Mouse (Mus musculus) c-Kit-positive CD71-negative TER-119-negative erythroid progenitor cells, embryonic 14.5 days (primary cell): ENCODE results near the gene Myo18a.

ENCODE experiments used
- DNase-seq: peaks from one replicate; pipeline ENCODE4 v3.0.0-alpha.2; 2013; ENCODE audit warnings: low read depth

The Myo18a gene

DNA sequence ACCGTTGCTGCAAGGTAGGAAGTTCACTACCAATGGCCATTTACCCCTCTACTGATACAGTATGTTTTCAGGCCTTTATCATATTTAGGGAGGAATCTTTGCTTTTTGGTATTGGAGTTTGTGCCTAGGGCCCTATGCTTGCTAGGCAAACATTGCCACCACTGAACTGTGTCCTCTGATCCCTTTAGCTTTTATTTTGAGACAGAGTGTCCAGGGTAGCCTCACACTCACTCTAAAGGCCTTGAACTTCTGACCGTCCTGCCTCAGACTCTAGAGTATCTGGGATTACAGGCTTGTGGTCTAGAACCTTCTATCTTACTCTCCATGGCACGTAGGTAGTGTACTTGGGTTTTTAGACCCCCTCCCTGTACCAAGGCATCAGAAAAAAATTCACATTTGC lies 137.1 kb downstream of the Myo18a start:
- DNase-seq: no peak

DNA sequence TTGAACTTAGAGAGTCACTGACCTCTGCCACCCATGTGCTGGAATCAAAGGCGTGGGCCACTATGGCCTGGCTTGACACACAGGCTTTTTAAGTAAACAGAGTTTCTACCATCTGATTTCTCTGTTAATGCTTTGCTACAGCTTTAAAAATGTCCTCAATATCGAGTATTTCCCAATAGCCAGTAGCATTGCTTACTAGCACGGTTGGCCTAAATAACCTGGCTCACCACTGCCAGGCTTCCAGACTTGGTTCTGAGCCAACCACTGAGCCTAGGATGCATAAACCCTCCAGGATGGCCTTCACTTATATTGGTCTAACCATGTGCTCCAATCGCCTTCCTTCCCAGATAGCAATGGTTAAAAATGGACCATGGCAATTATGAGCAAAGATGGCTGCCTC lies 137.7 kb downstream of the Myo18a start:
- DNase-seq: no peak

DNA sequence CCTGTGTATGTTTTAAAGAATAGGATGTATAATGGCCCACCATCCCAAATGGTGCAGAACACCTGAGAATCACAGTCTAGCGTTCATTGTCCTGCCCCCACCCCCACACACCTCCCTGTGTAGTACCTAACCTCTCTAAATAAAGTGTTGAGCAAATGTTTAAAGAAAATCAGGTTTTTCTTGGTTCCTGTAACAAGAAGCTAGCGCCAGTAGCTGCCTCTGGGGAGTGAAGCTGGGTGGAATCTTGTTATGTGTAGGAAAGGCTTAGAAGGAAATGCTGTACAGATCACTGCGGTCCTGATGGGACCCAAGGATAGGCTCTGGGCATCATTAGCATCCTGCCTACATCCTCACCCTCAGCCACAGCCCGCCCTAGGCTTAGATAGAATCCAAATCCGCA lies 138.3 kb downstream of the Myo18a start:
- DNase-seq: no peak

DNA sequence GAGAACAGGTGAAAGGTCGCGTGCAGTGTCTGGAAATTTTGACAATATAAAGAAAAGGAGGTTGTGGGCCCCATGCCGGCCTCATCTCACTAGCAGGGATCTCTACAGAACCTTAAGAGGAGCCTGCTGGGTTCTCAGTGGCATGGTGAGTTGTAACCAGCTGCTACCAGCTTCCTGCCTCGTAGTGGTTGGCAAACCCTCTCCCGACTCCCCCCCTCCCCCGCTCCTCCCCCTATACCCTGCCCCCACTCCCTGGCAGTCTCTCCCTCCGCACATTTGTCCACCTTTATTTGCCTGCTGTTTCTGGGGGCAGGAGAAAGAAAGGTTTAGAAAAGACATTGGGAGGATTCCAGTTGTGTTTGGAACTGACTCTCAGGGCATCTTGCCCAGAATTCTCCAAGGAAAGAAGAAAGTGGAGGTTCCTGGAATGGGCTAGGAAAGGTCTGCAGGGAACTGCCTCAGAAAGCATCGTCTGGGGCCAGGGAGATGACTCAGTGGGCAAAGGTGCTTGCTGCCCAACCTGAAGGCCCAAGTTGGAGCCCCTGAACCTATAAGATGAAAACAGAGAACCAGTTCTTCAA lies 138.8 kb downstream of the Myo18a start:
- DNase-seq: no peak

DNA sequence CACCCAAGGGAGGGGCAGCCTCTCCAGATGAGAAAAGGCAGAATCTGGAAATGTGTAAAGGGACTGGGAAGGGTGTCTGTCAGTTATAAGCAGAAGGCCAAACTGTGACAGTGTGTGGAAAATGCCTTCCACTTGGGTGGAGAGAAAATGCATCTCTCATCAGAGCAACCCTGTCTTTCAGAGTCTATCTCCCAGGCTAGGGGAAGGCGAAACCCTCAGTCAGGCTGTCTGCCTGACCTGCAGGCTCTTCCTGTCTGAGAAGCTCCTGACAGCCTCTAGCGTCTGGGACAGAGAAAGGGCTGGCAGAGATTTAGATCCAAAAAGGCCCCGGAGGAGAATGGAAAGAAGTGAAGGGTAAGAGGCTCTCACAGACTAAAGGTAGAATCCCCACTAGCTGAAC lies 140.7 kb downstream of the Myo18a start:
- no peak for DNase-seq

DNA sequence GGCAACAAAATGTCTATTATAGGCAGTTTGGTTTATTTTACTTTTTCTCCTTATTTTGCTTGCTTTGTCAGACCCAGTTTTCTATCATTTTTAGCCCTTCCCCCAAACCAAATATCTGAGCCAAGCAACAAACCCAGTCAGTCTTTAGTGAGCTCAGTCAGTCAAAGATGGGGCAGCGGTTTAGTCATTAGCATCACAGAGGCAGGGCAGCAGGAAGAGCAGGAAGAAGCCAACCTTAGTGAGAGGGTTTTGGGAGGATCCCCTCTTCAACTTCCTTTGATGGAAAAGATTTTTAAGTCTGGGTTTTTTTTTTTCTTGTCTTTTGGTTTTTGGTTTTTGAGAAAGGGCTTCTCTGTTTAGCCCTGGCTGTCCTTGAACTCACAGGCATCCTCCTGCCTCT lies 141.7 kb downstream of the Myo18a start:
- DNase-seq: no peak

DNA sequence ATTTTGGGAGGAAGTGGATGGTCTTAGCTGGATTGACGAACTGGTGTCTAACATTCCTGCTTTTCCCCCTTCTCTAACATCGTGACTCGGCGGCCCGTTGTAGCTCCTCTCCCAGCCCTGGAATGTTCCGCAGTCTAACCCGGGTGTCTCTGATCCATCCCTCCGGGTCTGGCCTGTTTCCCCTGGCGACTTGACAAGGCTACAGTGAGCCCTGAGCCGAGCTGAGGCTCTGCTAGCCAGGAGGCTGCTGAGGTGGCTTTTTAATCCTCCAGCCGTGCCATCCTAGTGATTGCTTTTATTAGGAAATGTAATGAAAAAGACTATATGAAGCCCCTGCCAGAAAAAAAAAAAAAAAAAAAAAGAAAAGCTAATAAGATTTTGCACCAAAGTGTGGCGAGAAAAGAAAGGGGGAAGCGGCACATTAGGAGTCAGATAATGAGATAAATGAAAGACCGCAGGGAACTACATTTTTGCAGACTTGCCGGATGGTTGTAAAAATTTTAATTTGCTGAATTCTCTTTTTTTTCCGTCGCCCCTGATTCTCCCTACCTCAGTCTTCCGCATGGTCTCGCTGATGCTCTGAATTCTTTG lies 143.1 kb downstream of the Myo18a start:
- no peak for DNase-seq

DNA sequence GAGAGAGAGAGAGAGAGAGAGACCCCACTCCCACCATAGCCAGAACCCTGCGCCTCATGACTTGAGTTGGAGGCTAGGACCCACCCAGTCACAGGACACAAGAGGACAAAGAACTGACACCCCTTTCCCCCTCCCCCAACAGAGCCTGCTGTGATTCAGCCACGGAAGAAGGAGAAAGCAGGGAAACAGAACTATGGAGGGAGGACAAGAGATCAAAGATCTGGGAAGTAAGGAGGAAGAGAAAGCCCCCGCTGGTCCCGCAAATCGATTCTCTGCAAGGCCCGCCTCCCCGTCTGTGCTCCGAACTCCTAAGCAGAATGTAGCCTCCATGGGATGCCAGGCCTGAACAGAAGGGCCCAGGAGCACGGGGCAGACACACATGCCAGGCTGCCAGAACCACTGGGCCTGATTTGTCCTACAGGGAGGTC lies 143.7 kb downstream of the Myo18a start:
- DNase-seq: no peak

DNA sequence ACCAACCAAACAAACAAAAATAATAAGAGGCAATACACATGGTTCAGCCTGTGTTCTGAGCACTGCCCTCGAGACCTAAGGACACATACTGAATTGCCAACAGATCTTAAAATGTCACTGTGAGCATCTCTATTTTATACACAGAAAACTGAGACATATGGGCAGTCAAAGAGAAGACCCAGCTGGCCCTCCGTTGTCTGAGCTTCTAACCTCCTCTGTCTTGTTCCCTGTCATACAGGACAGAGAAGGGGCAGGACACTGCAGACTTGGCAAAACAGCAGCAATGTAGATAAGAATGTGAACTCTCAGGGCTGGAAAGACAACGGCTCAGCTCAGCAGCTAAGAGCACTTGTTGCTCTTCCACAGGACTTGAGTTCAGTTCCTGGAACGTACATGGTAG lies 145.4 kb downstream of the Myo18a start:
- no peak for DNase-seq

DNA sequence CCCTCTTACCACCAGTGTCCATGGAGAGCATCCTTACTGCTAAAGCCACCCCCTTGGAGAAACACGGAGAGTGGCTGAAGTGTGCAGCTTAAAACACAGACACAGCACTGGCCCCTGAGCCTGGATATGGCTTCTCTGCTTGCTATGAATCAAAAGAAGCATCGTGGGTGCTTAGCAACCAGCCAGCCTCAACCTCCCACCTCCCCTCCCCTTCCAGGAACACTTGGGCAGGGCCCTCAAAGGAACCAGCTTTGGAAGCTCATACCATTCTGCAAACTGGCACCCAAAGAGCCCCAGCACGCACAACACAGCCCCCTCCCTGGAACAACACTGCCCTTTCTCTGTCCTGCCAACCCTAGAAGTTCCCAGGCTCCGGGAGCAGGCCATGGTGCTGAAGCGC lies 146.3 kb downstream of the Myo18a start:
- DNase-seq: no peak

DNA sequence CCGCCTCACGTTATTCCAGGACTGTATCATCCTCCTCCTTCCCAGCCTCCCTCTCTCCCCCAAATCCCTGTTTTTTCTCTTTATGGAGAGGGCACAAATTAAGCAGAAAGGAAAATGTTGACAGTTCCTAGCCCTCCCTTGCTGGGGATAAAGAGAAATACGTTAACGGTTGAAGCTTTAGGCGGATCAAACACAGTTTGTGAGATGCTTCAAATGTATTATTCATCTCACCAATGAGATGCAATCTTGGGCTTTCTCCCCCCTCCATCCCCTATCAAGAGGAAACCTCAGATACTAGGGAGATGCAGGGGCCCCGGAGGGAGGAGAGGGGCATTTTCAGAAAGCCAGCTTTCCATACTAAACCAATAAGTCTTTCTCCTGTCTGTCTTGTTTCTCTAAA lies 146.7 kb downstream of the Myo18a start:
- no peak for DNase-seq

DNA sequence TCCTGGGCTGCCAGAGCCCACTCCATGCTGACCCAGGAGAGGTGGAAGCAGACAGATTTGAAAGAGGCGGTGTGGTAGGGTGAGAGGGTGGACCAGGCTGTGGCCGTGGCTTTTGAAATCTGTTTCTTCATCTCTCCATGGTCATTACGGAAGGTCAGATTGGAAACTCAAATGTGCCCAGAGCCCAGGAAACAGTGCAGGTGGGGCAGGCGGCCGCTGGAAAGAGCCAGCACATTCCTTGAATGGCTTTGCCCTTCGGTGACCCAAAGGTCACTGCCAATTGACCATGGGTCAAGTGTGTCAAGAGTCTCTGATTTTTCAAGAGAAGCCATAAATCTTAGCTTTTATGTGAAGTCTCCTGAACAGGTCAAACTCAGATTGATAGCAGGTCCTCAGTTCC lies 150.5 kb downstream of the Myo18a start:
- no peak for DNase-seq

DNA sequence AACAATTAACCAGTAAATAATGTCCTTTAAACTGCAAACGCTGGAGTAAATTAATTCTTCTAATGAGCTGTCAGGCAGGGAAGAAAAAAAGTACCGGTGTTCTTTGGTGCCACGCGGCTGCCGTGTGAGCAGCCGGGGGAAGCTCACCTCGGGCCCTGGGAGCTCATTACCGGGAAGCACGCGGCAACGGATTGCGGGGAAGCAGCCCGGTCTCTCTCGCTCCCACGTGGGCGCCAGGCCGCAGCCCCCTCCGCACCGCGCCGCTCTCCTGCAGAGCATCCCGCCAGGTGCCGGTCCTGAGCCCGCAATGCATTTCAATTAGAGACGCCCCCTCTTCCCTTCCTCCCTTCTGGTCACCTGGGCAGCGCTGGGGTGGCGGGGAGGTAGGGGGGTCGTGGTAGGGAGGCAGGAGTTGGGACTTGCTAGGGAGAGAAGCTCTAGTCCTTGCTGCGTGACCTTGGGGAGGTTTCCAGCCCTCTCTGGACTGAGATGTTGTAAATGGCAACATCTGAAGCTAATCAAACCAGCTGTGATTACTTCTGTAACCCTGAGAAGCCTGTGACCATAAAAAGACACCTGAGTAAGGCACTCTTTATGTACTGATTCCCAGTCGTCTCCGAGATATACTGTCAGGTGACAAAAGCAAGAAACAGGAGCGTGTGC lies 151.7 kb downstream of the Myo18a start:
- no peak for DNase-seq
